Mouse (Mus musculus) kidney, adult 9 months (tissue): ENCODE results near the gene Pycr1.

ENCODE experiments used
- DNase-seq: peaks from one replicate; pipeline ENCODE4 v3.0.0; 2022

Pycr1 gene

GRCm38 (mm10) chr11:120598990-120599549 is 44.5 kb downstream of the Pycr1 start:
- DNase-seq: no peak

GRCm38 (mm10) chr11:120598283-120598989 is 45.1 kb downstream of the Pycr1 start, which contains the start of the genes Alyref and Anapc11:
Alyref (minus strand) TSS chr11:120598365.
Anapc11 (plus strand) TSS chr11:120598421.
- peak; percentile 94 for DNase-seq

DNA sequence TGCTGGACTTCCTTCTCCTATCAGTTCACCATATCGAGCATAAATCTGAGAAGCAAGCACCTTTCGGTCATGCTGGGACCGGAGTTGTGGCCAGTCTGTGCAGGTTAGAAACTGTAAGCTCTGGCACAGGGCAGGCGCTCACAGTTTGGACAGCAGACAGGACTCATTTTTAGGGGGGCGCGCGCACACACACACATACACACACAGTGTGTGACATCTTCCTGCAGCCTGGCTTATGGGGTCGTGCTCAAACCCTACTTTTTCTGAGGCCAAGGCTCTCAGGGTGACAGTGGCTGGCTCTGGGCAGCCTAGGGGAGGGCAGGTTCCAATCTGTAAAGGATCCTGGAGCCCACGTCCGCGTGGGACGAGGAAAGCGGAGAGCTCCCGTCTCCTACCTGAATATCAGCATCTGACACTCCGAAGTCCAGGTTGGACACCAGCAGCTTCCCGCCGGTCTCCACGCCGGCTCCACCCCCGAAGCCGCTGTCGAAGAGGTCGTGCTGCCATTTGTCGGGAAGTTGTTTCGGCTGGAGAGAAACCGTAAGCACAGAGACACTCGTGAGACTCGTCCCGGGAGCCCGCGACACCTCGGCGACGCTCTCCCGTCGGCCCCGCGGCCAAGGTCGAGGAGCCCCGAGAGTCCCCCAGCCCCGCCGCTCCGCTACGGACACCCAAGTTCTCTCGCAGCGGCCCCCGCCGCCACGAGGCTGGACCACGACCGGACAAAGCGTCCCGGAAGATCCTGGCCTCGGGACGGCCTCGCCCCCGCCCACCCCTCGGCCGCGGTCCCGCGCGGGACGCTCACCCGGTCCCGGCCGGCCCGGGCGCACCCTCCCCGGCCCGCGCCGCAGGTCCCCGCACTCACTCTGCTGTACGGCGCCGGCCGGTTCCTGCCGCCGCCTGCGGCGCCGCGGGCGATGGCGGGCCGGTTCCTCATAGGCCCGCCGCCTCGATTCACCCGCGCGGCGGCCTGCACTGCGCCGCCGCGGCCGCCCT is 46.0 kb downstream of the Pycr1 start:
- DNase-seq: no peak

- DNase-seq: no peak
These were observed 55.0 kb downstream of the Pycr1 start for GRCm38 (mm10) chr11:120588531-120588930.
